Mouse (Mus musculus) liver, embryonic 11.5 days (tissue): ENCODE data around the gene S100a16. TPM values are rescaled to one million over a fixed set of nuclear protein-coding genes. Genes with fewer than 3 reads are reported as not detected.

Experiments
- ATAC-seq: fragments of 200-750 bp; cut with Nextera tagmentation; replicated peaks from 2 replicates; pipeline ENCODE4 v1.8.0; 2017; ENCODE audit warnings: moderate number of reproducible peaks, mild to moderate bottlenecking, moderate TSS enrichment, moderate library complexity; ENCODE audit not compliant: low FRiP score
- DNase-seq: peaks from one replicate; pipeline ENCODE4 v3.0.0-alpha.2; 2017; ENCODE audit warnings: low spot score
- H3K27ac ChIP-seq: fragments of 300-500 bp; sonication (generic); 2 replicates; pipeline ENCODE4 v1.5.1; 2014; ENCODE audit warnings: mild to moderate bottlenecking, low read depth, low read length, control low read depth
- H3K27me3 ChIP-seq: fragments of 300-500 bp; sonication (generic); replicated peaks from 2 replicates; pipeline ENCODE4 v1.6.1; 2014; ENCODE audit warnings: low read length, mixed read lengths; ENCODE audit not compliant: control insufficient read depth, insufficient read depth
- H3K36me3 ChIP-seq: fragments of 300-500 bp; sonication (generic); 2 replicates; pipeline ENCODE4 v1.6.1; 2014; ENCODE audit warnings: mild to moderate bottlenecking, low read length, moderate library complexity, mixed read lengths; ENCODE audit not compliant: control insufficient read depth, insufficient read depth
- H3K4me1 ChIP-seq: fragments of 300-500 bp; sonication (generic); replicated peaks from 2 replicates; pipeline ENCODE4 v1.6.1; 2014; ENCODE audit warnings: low read length, mixed read lengths; ENCODE audit not compliant: control insufficient read depth, insufficient read depth
- H3K4me2 ChIP-seq: fragments of 300-500 bp; sonication (generic); 2 replicates; pipeline ENCODE4 v1.6.1; 2014; ENCODE audit warnings: mild to moderate bottlenecking, control low read depth, moderate library complexity
- H3K4me3 ChIP-seq: fragments of 300-500 bp; sonication (generic); 2 replicates; pipeline ENCODE4 v1.5.1; 2014; ENCODE audit warnings: low read depth, low read length, control low read depth
- H3K9ac ChIP-seq: fragments of 300-500 bp; sonication (generic); 2 replicates; pipeline ENCODE4 v1.6.1; 2014; ENCODE audit warnings: low read depth, low read length, control low read depth
- H3K9me3 ChIP-seq: fragments of 300-500 bp; sonication (generic); 2 replicates; pipeline ENCODE4 v1.6.1; 2016; ENCODE audit warnings: low read length, inconsistent platforms, mixed read lengths; ENCODE audit not compliant: control insufficient read depth
- whole genome bisulfite sequencing: fragments of 180-500 bp; shearing (Covaris S2); extraction: QIAGEN DNeasy Blood & Tissue Kit; methylation state at CpG from one replicate; pipeline ENCODE4 v1.1.7; 2014; 5-methylcytosine and 5-hydroxymethylcytosine counted together
- polyA plus RNA-seq: library from polyadenylated mRNA; unstranded; fragments of >200 nt; fragmentation: Nextera tagmentation; extraction: Ambion mirVana; gene quantifications from 2 replicates; pipeline ENCODE4 v1.2.1, GENCODE M21; 2014

Gene S100a16
- polyA plus RNA-seq, 1 experiment from 2014 or later: 58.1 TPM

- Histone ChIP-seq H3K9me3 (no peaks in the 10 kb centered on the region), H3K4me1 (no peaks in the 10 kb centered on the region), H3K4me2 (no peak overlapping the region), H3K9ac (no peak overlapping the region), H3K4me3 (no peak overlapping the region), H3K27ac (no peak overlapping the region), H3K27me3 (no peaks in the 10 kb centered on the region), H3K36me3 (no peaks in the 10 kb centered on the region)
- 37% methylated on average over 10 of the region's 10 CpGs for WGBS
- ATAC-seq: 0 out of 2 replicates have a peak, but pooled peaks have one; percentile 13
- no peak for DNase-seq
Observed at GRCm38 (mm10) chr3:90586906-90587305, 49.9 kb downstream of the S100a16 start.

GRCm38 (mm10) chr3:90587361-90588101 lies 50.5 kb downstream of the S100a16 start:
- no peak for ATAC-seq
- Histone ChIP-seq H3K4me1 (no peaks in the 10 kb centered on the region), H3K4me2 (no peak overlapping the region), H3K4me3 (no peak overlapping the region), H3K27ac (no peak overlapping the region), H3K9ac (no peak overlapping the region), H3K9me3 (no peaks in the 10 kb centered on the region), H3K36me3 (no peaks in the 10 kb centered on the region), H3K27me3 (no peaks in the 10 kb centered on the region)
- 86% methylated on average over 14 of the region's 14 CpGs for WGBS
- no peak for DNase-seq

- no peaks in the 10 kb centered on the region for H3K36me3 ChIP-seq
- WGBS: 59% methylated on average over 6 of the region's 6 CpGs
- DNase-seq (no peak), ATAC-seq (0 out of 2 replicates have a peak, but pooled peaks have one; percentile 13)
- H3K4me2 ChIP-seq: no peak overlapping the region
- H3K4me1 ChIP-seq: no peaks in the 10 kb centered on the region
- no peak overlapping the region for H3K27ac ChIP-seq
- no peaks in the 10 kb centered on the region for H3K9me3 ChIP-seq
- H3K27me3 ChIP-seq: no peaks in the 10 kb centered on the region
- H3K4me3 ChIP-seq: no peak overlapping the region
- H3K9ac ChIP-seq: no peak overlapping the region
Observed at GRCm38 (mm10) chr3:90589390-90589789, 52.3 kb downstream of the S100a16 start.

- Histone ChIP-seq H3K4me3 (no peak within 1 kb of the TSS), H3K36me3 (no peaks in the 10 kb centered on the region), H3K4me2 (no peak within 1 kb of the TSS), H3K27ac (no peak within 1 kb of the TSS), H3K9ac (no peak within 1 kb of the TSS), H3K9me3 (no peaks in the 10 kb centered on the region), H3K4me1 (no peaks in the 10 kb centered on the region), H3K27me3 (no peaks in the 10 kb centered on the region)
- no peak for DNase-seq
- 67% methylated on average over 8 of the region's 8 CpGs for WGBS
- ATAC-seq: no peak
Observed at GRCm38 (mm10) chr3:90589947-90590346, 52.9 kb downstream of the S100a16 start, which contains the start of gene S100a2. TSS of gene S100a2 (plus strand) at chr3:90590247.

Other genes with a start within 250 kb of the S100a16 start
- 7.9 and 8.2 TPM in 2 replicates for gene Gatad2b, start 244.1 kb upstream of the S100a16 start, polyA plus RNA-seq
- gene Slc27a3, start 147.3 kb upstream of the S100a16 start, polyA plus RNA-seq: 6.4 and 6.7 TPM in 2 replicates
- 34.0 and 35.2 TPM in 2 replicates for gene Ints3, start 103.6 kb upstream of the S100a16 start, polyA plus RNA-seq
- 8.0 and 9.2 TPM in 2 replicates for gene Npr1, start 71.4 kb upstream of the S100a16 start, polyA plus RNA-seq
- 169 and 174 TPM in 2 replicates for gene Ilf2, start 61.1 kb upstream of the S100a16 start, polyA plus RNA-seq
- gene Snapin, start 46.2 kb upstream of the S100a16 start, polyA plus RNA-seq: 44.9 and 46.4 TPM in 2 replicates
- gene Chtop, start 27.8 kb upstream of the S100a16 start, polyA plus RNA-seq: 78.2 and 86.3 TPM in 2 replicates
- 16.5 and 21.9 TPM in 2 replicates for gene S100a1, start 22.9 kb upstream of the S100a16 start, polyA plus RNA-seq
- gene S100a13, start 22.8 kb upstream of the S100a16 start, polyA plus RNA-seq: 21.4 and 22.7 TPM in 2 replicates
- gene S100a14, start 10.4 kb upstream of the S100a16 start, polyA plus RNA-seq: not detected in 2 replicates
- gene S100a3, start 23.3 kb downstream of the S100a16 start, polyA plus RNA-seq: not detected in 2 replicates
- not detected in 2 replicates for gene S100a2, start 53.0 kb downstream of the S100a16 start, polyA plus RNA-seq
- not detected in 2 replicates for gene Gm42674, start 64.7 kb downstream of the S100a16 start, polyA plus RNA-seq
- 0.69 and 0.77 TPM in 2 replicates for gene S100a4, start 66.5 kb downstream of the S100a16 start, polyA plus RNA-seq
- not detected in 2 replicates for gene S100a5, start 71.3 kb downstream of the S100a16 start, polyA plus RNA-seq
- gene S100a6, start 75.6 kb downstream of the S100a16 start, polyA plus RNA-seq: 13.9 and 14.6 TPM in 2 replicates
- gene S100a7a, start 116.8 kb downstream of the S100a16 start, polyA plus RNA-seq: not detected in 2 replicates
- 140 and 141 TPM in 2 replicates for gene S100a8, start 131.7 kb downstream of the S100a16 start, polyA plus RNA-seq
- gene S100a9, start 158.5 kb downstream of the S100a16 start, polyA plus RNA-seq: 93.3 and 95.1 TPM in 2 replicates
- not detected in 2 replicates for gene Pglyrp4, start 189.7 kb downstream of the S100a16 start, polyA plus RNA-seq
- gene Gm5849, start 240.6 kb downstream of the S100a16 start, polyA plus RNA-seq: not detected in 2 replicates